ENCODE assay signal across 24 mouse cellular contexts in the genomic region with DNA sequence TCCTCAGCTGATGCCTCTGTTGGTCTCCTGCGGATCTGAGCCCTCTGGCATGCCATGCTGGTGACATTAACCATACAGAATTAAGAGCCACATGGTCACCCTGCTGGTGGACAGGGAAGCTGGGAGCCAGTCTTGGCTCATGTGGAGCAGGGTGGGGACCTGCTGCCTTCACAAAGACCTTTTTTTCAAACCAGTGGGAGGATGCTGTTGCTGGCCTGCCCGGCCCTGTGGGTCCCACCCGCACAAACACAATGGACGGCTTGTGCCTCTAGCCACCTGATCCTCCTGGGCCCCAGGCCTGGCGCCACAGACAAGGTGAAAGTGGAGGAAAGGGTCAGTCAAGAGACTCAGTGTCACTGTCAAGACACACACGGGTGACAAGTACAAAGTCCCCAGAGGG.
DNase-seq lines count a peak whose midpoint lies in the region; ATAC-seq lines count a peak whose summit lies in the region.
"Had no signal": no experiment of that assay in that cellular context is flagged by ENCODE, and none has a peak within 500 bp of the region (broad histone marks: within the 10 kb centered on the region; RNA-seq: fewer than 3 reads in every experiment).

No protein-coding gene starts in this region.

- H3K9ac ChIP-seq in neural tube, embryonic 15.5 days (replicated peaks), result no peak overlapping the region
- H3K9ac ChIP-seq: forebrain, postnatal 0 days; hindbrain, embryonic 14.5 days had no signal

- no peaks in the 10 kb centered on the region for H3K9me3 ChIP-seq in heart, embryonic 10.5 days
- H3K9me3 ChIP-seq in neural tube, embryonic 15.5 days (replicated peaks), result no peaks in the 10 kb centered on the region
- H3K9me3 ChIP-seq: forebrain, embryonic 10.5 days had no signal

- no peak overlapping the region for H3K4me3 ChIP-seq in heart, embryonic 10.5 days
- no peak overlapping the region for H3K4me3 ChIP-seq in neural tube, embryonic 15.5 days (replicated peaks)
- H3K4me3 ChIP-seq: forebrain, embryonic 10.5 days had no signal

- peaks cover 18% of the 10 kb centered on the region for H3K4me1 ChIP-seq in heart, embryonic 10.5 days
- H3K4me1 ChIP-seq in neural tube, embryonic 15.5 days, result peaks cover 7% of the 10 kb centered on the region

- H3K27ac ChIP-seq in heart, embryonic 10.5 days, result 0 out of 2 replicates have a peak overlapping the region, but pooled peaks have one; percentile 43
- no peak overlapping the region for H3K27ac ChIP-seq in neural tube, embryonic 15.5 days (replicated peaks)
- H3K27ac ChIP-seq: forebrain, embryonic 10.5 days; hindbrain, embryonic 14.5 days; kidney, postnatal 0 days had no signal

- DNase-seq in heart, embryonic 10.5 days (ENCODE audit: low spot score), result no peak
- no peak for DNase-seq in heart, adult 8-10 months (ENCODE audit: low spot score)
- DNase-seq in lung, postnatal 10 days, result peak; percentile 19
- no peak for DNase-seq in lung, postnatal 14 days
- DNase-seq in ZHBTc4 (ENCODE audit: low read depth, low spot score), result peak; percentile 26
- no peak for DNase-seq in T-cell, adult 2 months (ENCODE audit: low spot score)
- DNase-seq: adrenal gland, postnatal 36 days; B cell, adult 2 months; cerebellum, adult 11 months; cerebellum, adult 9-11 months; forebrain, postnatal 0 days; kidney, adult 2 months; layer of hippocampus, adult 9-11 months; liver; lung, postnatal 4 days; midbrain, embryonic 14.5 days; right cerebral cortex, postnatal 25 days; spleen, adult 18-20 months; thymus, postnatal 14 days had no signal

- H3K4me2 ChIP-seq in neural tube, embryonic 15.5 days, result no peak overlapping the region
- H3K4me2 ChIP-seq: hindbrain, embryonic 14.5 days had no signal

- 78% methylated on average over 6 of the region's 6 CpGs for WGBS in heart, embryonic 10.5 days
- WGBS in neural tube, embryonic 15.5 days, result 86% methylated on average over 6 of the region's 6 CpGs

- ATAC-seq in neural tube, embryonic 15.5 days (ENCODE audit: low FRiP score), result no peak
- ATAC-seq: forebrain, postnatal 0 days had no signal

- no peaks in the 10 kb centered on the region for H3K36me3 ChIP-seq in heart, embryonic 10.5 days
- H3K36me3 ChIP-seq in neural tube, embryonic 15.5 days, result no peaks in the 10 kb centered on the region
- H3K36me3 ChIP-seq: forebrain, embryonic 10.5 days had no signal

- no peaks in the 10 kb centered on the region for H3K27me3 ChIP-seq in heart, embryonic 10.5 days (ENCODE audit: insufficient read depth, poor library complexity, severe bottlenecking)
- no peaks in the 10 kb centered on the region for H3K27me3 ChIP-seq in neural tube, embryonic 15.5 days (replicated peaks)
- H3K27me3 ChIP-seq: CH12.LX had no signal

Comparison
In these comparisons a context has a peak if more than half of its experiments do, and no peak if none do; other contexts are left out.
1. DNase-seq: peak in lung, postnatal 10 days (single experiment) and ZHBTc4 (single experiment); none in heart, embryonic 10.5 days (single experiment), heart, adult 8-10 months (single experiment), lung, postnatal 14 days (single experiment) and T-cell, adult 2 months (single experiment).